Mouse (Mus musculus): ENCODE measurements around the gene Acot2. TPM values are rescaled to one million over a fixed set of nuclear protein-coding genes. Genes with fewer than 3 reads are reported as not detected.
"Not testable (repeated sequence)": the region's sequence is repeated elsewhere in the genome, so short reads cannot be mapped to it uniquely, and the experiment has no call there.

The Acot2 gene
- polyA plus RNA-seq, 1 experiment = not detected

- Histone ChIP-seq H3K4me3 (ENCODE audit: insufficient read depth, low read depth, low read length) (peak overlapping the region; percentile 71), H3K4me1 (ENCODE audit: control insufficient read depth, insufficient read depth, low read length) (0 out of 2 replicates have a peak, but pooled peaks cover 3% of the 10 kb centered on the region), H3K27ac (ENCODE audit: insufficient read depth, low read depth, low read length) (no peak overlapping the region)
- no peak for TF ChIP-seq CTCF (IDR thresholded peaks at IDR 0.05; ENCODE audit: insufficient read depth, low read depth, low read length)
- TF ChIP-seq POLR2A (IDR thresholded peaks at IDR 0.05; ENCODE audit: insufficient read depth, low read depth, low read length) = no peak
- WGBS = 53% methylated on average over 4 of the region's 4 CpGs
Measured at GRCm38 (mm10) chr12:83988483-83988882, 822 bp downstream of the Acot2 start.

GRCm38 (mm10) chr12:83989378-83989777, 1.7 kb downstream of the Acot2 start:
- WGBS = 98% methylated on average over 4 of the region's 4 CpGs
- Histone ChIP-seq H3K4me1 (ENCODE audit: control insufficient read depth, insufficient read depth, low read length) (0 out of 2 replicates have a peak, but pooled peaks cover 3% of the 10 kb centered on the region), H3K4me3 (ENCODE audit: insufficient read depth, low read depth, low read length) (no peak overlapping the region), H3K27ac (ENCODE audit: insufficient read depth, low read depth, low read length) (no peak overlapping the region)
- no peak for TF ChIP-seq CTCF (IDR thresholded peaks at IDR 0.05; ENCODE audit: insufficient read depth, low read depth, low read length)
- TF ChIP-seq POLR2A (IDR thresholded peaks at IDR 0.05; ENCODE audit: insufficient read depth, low read depth, low read length) = no peak

GRCm38 (mm10) chr12:83997221-83997620, 9.6 kb downstream of the Acot2 start:
- no peak for TF ChIP-seq POLR2A (IDR thresholded peaks at IDR 0.05; ENCODE audit: insufficient read depth, low read depth, low read length)
- TF ChIP-seq CTCF (IDR thresholded peaks at IDR 0.05; ENCODE audit: insufficient read depth, low read depth, low read length) = no peak
- no peak overlapping the region for H3K4me3 ChIP-seq (ENCODE audit: insufficient read depth, low read depth, low read length)
- H3K4me1 ChIP-seq (ENCODE audit: control insufficient read depth, insufficient read depth, low read length) = no peaks in the 10 kb centered on the region
- 67% methylated on average over 2 of the region's 2 CpGs for WGBS
- H3K27ac ChIP-seq (ENCODE audit: insufficient read depth, low read depth, low read length) = no peak overlapping the region

- no peaks in the 10 kb centered on the region for H3K4me1 ChIP-seq (ENCODE audit: control insufficient read depth, insufficient read depth, low read length)
- TF ChIP-seq POLR2A (IDR thresholded peaks at IDR 0.05; ENCODE audit: insufficient read depth, low read depth, low read length) = no peak
- no peak for TF ChIP-seq CTCF (IDR thresholded peaks at IDR 0.05; ENCODE audit: insufficient read depth, low read depth, low read length)
- 62% methylated on average over 11 of the region's 11 CpGs for WGBS
Measured at GRCm38 (mm10) chr12:83998341-83999107, 10.9 kb downstream of the Acot2 start.

GRCm38 (mm10) chr12:83999237-83999636, 11.6 kb downstream of the Acot2 start:
- WGBS = 44% methylated on average over 8 of the region's 8 CpGs
- H3K4me1 ChIP-seq (ENCODE audit: control insufficient read depth, insufficient read depth, low read length); H3K27ac ChIP-seq (ENCODE audit: insufficient read depth, low read depth, low read length); H3K4me3 ChIP-seq (ENCODE audit: insufficient read depth, low read depth, low read length): not testable (repeated sequence)

More at GRCm38 (mm10) chr12:83998341-83999107, 10.9 kb downstream of the Acot2 start:
- H3K4me3 ChIP-seq (ENCODE audit: insufficient read depth, low read depth, low read length) = no peak overlapping the region
- H3K27ac ChIP-seq (ENCODE audit: insufficient read depth, low read depth, low read length) = no peak overlapping the region

GRCm38 (mm10) chr12:84000418-84000817, 12.8 kb downstream of the Acot2 start:
- H3K27ac ChIP-seq (ENCODE audit: insufficient read depth, low read depth, low read length) = no peak overlapping the region
- H3K4me1 ChIP-seq (ENCODE audit: control insufficient read depth, insufficient read depth, low read length) = no peaks in the 10 kb centered on the region
- WGBS = 94% methylated on average over 3 of the region's 3 CpGs
- TF ChIP-seq CTCF (IDR thresholded peaks at IDR 0.05; ENCODE audit: insufficient read depth, low read depth, low read length) (no peak), POLR2A (IDR thresholded peaks at IDR 0.05; ENCODE audit: insufficient read depth, low read depth, low read length) (no peak)
- H3K4me3 ChIP-seq (ENCODE audit: insufficient read depth, low read depth, low read length) = no peak overlapping the region

- TF ChIP-seq POLR2A (IDR thresholded peaks at IDR 0.05; ENCODE audit: insufficient read depth, low read depth, low read length) = no peak
- no peak for TF ChIP-seq CTCF (IDR thresholded peaks at IDR 0.05; ENCODE audit: insufficient read depth, low read depth, low read length)
- H3K4me1 ChIP-seq (ENCODE audit: control insufficient read depth, insufficient read depth, low read length) = no peaks in the 10 kb centered on the region
- H3K27ac ChIP-seq (ENCODE audit: insufficient read depth, low read depth, low read length) = no peak overlapping the region
- 81% methylated on average over 1 of the region's 1 CpGs for WGBS
- H3K4me3 ChIP-seq (ENCODE audit: insufficient read depth, low read depth, low read length) = no peak overlapping the region
Measured at GRCm38 (mm10) chr12:84003866-84004265, 16.2 kb downstream of the Acot2 start.

- 89% methylated on average over 12 of the region's 12 CpGs for WGBS
- Histone ChIP-seq H3K4me3 (ENCODE audit: insufficient read depth, low read depth, low read length) (no peak overlapping the region), H3K27ac (ENCODE audit: insufficient read depth, low read depth, low read length) (no peak overlapping the region), H3K4me1 (ENCODE audit: control insufficient read depth, insufficient read depth, low read length) (peaks cover 12% of the 10 kb centered on the region)
- no peak for TF ChIP-seq CTCF (IDR thresholded peaks at IDR 0.05; ENCODE audit: insufficient read depth, low read depth, low read length)
- TF ChIP-seq POLR2A (IDR thresholded peaks at IDR 0.05; ENCODE audit: insufficient read depth, low read depth, low read length) = no peak
Measured at GRCm38 (mm10) chr12:84008251-84008650, 20.6 kb downstream of the Acot2 start.

GRCm38 (mm10) chr12:84008729-84009128, 21.1 kb downstream of the Acot2 start:
- Histone ChIP-seq H3K27ac (ENCODE audit: insufficient read depth, low read depth, low read length) (no peak overlapping the region), H3K4me3 (ENCODE audit: insufficient read depth, low read depth, low read length) (no peak overlapping the region), H3K4me1 (ENCODE audit: control insufficient read depth, insufficient read depth, low read length) (peaks cover 12% of the 10 kb centered on the region)
- TF ChIP-seq POLR2A (IDR thresholded peaks at IDR 0.05; ENCODE audit: insufficient read depth, low read depth, low read length) (no peak), CTCF (IDR thresholded peaks at IDR 0.05; ENCODE audit: insufficient read depth, low read depth, low read length) (no peak)
- WGBS = 45% methylated on average over 8 of the region's 8 CpGs

GRCm38 (mm10) chr12:84009171-84009965, 21.7 kb downstream of the Acot2 start, which contains the start of gene Acot1:
TSS of gene Acot1 (plus strand) at chr12:84009490.
- Histone ChIP-seq H3K4me1 (ENCODE audit: control insufficient read depth, insufficient read depth, low read length) (peaks cover 12% of the 10 kb centered on the region), H3K4me3 (ENCODE audit: insufficient read depth, low read depth, low read length) (peak within 1 kb of the TSS; percentile 52)
- WGBS = 2% methylated on average over 62 of the region's 70 CpGs
- not testable (repeated sequence) for H3K27ac ChIP-seq (ENCODE audit: insufficient read depth, low read depth, low read length)
